Mouse (Mus musculus): ENCODE measurements around the gene Cntfr. TPM values are rescaled to one million over a fixed set of nuclear protein-coding genes. Genes with fewer than 3 reads are reported as not detected.

Gene Cntfr
- total and polyA plus RNA-seq, 3 experiments, result 0.33 to 1.7 TPM; not detected in 1

DNA sequence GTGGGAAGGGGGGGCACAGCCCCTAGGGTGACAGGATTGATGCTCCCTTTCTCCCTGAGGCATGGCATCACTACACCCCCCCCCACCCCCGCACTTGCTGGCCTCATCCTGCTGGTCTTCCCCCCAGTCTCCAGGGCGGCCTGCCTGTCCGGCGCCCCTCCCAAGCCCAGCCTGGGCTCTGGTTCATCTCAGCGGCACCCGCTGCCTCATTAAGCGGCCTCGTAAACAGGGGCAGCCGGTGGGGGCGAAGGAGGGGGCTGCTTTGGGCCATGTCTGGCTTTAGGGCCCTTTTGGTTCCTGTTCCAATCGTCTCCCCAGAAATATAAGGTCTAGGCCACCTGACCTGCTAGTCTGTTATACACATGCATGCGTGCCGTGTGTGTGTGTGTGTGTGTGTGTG lies 37.3 kb downstream of the Cntfr start:
- no peak for TF ChIP-seq GATA1 (IDR thresholded peaks at IDR 0.05; ENCODE audit: borderline replicate concordance, low read length)
- TF ChIP-seq TAL1 (conservative IDR thresholded peaks at IDR 0.05; ENCODE audit: low read depth, low read length), result no peak
- TF ChIP-seq POLR2AphosphoS5 (IDR thresholded peaks at IDR 0.05; ENCODE audit: insufficient replicate concordance, low read depth, low read length), result no peak
- no peak for TF ChIP-seq CTCF (IDR thresholded peaks at IDR 0.05; ENCODE audit: low read depth, low read length)
- TF ChIP-seq GATA2 (IDR thresholded peaks at IDR 0.05; ENCODE audit: borderline replicate concordance, low read depth, low read length), result no peak
- no peaks in the 10 kb centered on the region for H3K9me3 ChIP-seq (replicated peaks)
- ATAC-seq (ENCODE audit: extremely low read depth, insufficient number of reproducible peaks, low FRiP score, poor library complexity, severe bottlenecking) (no peak), DNase-seq (ENCODE audit: low spot score) (no peak)
- no peaks in the 10 kb centered on the region for H3K36me3 ChIP-seq (replicated peaks)
- peaks cover 7% of the 10 kb centered on the region; the same call in 1 of the 2 replicates for H3K4me1 ChIP-seq (ENCODE audit: insufficient read depth, low read depth, low read length)
- no peak overlapping the region for H3K4me3 ChIP-seq (ENCODE audit: low read depth, low read length)
- peaks cover 29% of the 10 kb centered on the region for H3K27me3 ChIP-seq (ENCODE audit: insufficient read depth, low read length)

DNA sequence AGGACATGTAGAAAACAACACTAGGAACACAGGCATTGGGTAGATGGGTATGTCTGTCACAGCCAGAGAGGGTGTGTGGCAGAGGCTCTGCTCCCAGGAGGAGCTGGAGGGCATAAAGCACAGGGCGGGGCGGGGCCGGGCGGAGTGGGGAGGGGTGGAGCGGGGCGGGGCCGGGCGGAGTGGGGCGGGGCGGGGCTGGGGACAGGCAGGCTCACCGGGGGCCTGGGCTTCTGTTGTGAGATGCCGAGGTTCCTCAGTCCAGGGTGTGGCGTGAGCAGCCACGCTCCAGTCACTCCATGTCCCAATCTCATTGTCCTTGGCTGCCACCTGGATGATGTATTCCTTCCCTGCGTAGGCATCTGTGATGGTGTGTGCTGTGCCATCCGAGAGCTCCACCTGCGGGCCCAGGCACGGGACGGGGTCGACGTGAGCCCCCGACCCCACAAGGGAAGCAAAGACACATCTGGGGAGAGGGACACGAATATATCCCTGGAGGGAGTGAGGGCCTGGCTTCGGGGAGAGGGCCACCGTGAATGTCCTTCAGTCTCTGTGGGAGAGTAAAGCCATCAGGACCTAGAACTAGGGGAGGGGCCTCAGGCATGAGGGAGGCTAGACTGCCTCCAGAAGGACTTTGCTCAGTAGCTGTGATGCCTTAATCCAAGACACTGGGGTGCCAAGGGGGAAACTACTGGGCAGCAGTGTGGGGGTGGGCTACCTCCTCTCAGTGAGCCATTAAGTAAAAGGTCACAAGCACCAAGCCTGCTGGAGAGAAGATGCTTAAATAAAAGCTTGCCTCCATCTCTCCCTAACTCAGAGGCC lies 38.1 kb downstream of the Cntfr start:
- TF ChIP-seq CTCF (IDR thresholded peaks at IDR 0.05; ENCODE audit: low read depth, low read length) (no peak), GATA2 (IDR thresholded peaks at IDR 0.05; ENCODE audit: borderline replicate concordance, low read depth, low read length) (no peak), TAL1 (conservative IDR thresholded peaks at IDR 0.05; ENCODE audit: low read depth, low read length) (no peak), POLR2AphosphoS5 (IDR thresholded peaks at IDR 0.05; ENCODE audit: insufficient replicate concordance, low read depth, low read length) (no peak), GATA1 (IDR thresholded peaks at IDR 0.05; ENCODE audit: borderline replicate concordance, low read length) (no peak)
- H3K4me1 ChIP-seq (ENCODE audit: insufficient read depth, low read depth, low read length), result peaks cover 8% of the 10 kb centered on the region
- ATAC-seq (ENCODE audit: extremely low read depth, insufficient number of reproducible peaks, low FRiP score, poor library complexity, severe bottlenecking), result no peak
- no peaks in the 10 kb centered on the region for H3K9me3 ChIP-seq (replicated peaks)
- no peaks in the 10 kb centered on the region for H3K36me3 ChIP-seq (replicated peaks)
- H3K4me3 ChIP-seq (ENCODE audit: low read depth, low read length), result no peak overlapping the region
- no peak for DNase-seq (ENCODE audit: low spot score)
- H3K27me3 ChIP-seq (ENCODE audit: insufficient read depth, low read length), result peaks cover 29% of the 10 kb centered on the region

DNA sequence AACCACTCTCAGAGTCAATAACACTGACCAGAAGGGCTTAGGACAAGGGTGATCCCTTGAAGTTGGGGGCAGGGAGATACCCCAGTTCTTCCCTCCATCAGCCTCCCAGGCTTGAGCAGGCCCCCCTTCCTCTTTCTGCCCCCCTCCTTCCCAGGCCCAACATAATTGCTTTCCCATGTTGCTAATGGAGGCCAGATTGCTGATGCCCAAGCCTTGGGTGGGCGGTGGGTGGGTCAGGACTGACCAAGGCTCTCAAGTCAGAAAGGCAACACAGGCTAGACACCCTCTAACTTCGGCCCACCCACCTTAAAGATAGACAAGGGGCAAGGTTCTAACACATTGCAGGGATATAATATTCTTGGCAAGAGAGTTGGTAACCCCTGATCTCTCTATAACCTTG lies 41.4 kb downstream of the Cntfr start:
- ATAC-seq (ENCODE audit: extremely low read depth, insufficient number of reproducible peaks, low FRiP score, poor library complexity, severe bottlenecking) (no peak), DNase-seq (ENCODE audit: low spot score) (no peak)
- TF ChIP-seq GATA1 (IDR thresholded peaks at IDR 0.05; ENCODE audit: borderline replicate concordance, low read length) (no peak), GATA2 (IDR thresholded peaks at IDR 0.05; ENCODE audit: borderline replicate concordance, low read depth, low read length) (no peak), TAL1 (conservative IDR thresholded peaks at IDR 0.05; ENCODE audit: low read depth, low read length) (no peak), POLR2AphosphoS5 (IDR thresholded peaks at IDR 0.05; ENCODE audit: insufficient replicate concordance, low read depth, low read length) (no peak), CTCF (IDR thresholded peaks at IDR 0.05; ENCODE audit: low read depth, low read length) (no peak)
- Histone ChIP-seq H3K4me1 (ENCODE audit: insufficient read depth, low read depth, low read length) (peaks cover 10% of the 10 kb centered on the region), H3K36me3 (replicated peaks) (no peaks in the 10 kb centered on the region), H3K9me3 (replicated peaks) (no peaks in the 10 kb centered on the region), H3K27me3 (ENCODE audit: insufficient read depth, low read length) (peaks cover 30% of the 10 kb centered on the region), H3K4me3 (ENCODE audit: low read depth, low read length) (no peak overlapping the region)

DNA sequence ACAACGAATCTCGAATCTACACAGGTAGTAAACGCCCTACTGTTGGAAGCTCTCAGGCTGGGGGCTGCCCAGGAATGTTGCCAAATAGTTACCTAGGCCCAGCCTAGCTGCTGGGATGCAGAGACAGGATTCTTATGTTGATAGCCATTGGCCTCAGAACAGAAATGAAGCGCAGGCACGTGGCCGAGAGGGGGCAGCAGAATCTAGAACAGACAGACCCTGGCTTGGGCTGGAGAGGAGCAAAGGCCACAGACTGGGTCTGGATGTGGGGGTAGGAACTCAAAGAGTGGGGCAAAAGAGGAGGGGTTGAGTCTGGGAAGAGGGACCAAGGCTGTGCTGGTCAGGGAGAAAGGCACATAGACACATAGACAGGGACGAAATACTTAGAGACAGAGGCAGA lies 42.7 kb downstream of the Cntfr start:
- Histone ChIP-seq H3K9me3 (replicated peaks) (no peaks in the 10 kb centered on the region), H3K27me3 (ENCODE audit: insufficient read depth, low read length) (peaks cover 34% of the 10 kb centered on the region), H3K36me3 (replicated peaks) (no peaks in the 10 kb centered on the region), H3K4me3 (ENCODE audit: low read depth, low read length) (no peak overlapping the region), H3K4me1 (ENCODE audit: insufficient read depth, low read depth, low read length) (peaks cover 10% of the 10 kb centered on the region)
- TF ChIP-seq GATA1 (IDR thresholded peaks at IDR 0.05; ENCODE audit: borderline replicate concordance, low read length) (no peak), GATA2 (IDR thresholded peaks at IDR 0.05; ENCODE audit: borderline replicate concordance, low read depth, low read length) (no peak), CTCF (IDR thresholded peaks at IDR 0.05; ENCODE audit: low read depth, low read length) (no peak), POLR2AphosphoS5 (IDR thresholded peaks at IDR 0.05; ENCODE audit: insufficient replicate concordance, low read depth, low read length) (no peak), TAL1 (conservative IDR thresholded peaks at IDR 0.05; ENCODE audit: low read depth, low read length) (no peak)
- no peak for DNase-seq (ENCODE audit: low spot score)
- ATAC-seq (ENCODE audit: extremely low read depth, insufficient number of reproducible peaks, low FRiP score, poor library complexity, severe bottlenecking), result no peak

GRCm38 (mm10) chr4:41653730-41654129 lies 43.2 kb downstream of the Cntfr start:
- ATAC-seq (ENCODE audit: extremely low read depth, insufficient number of reproducible peaks, low FRiP score, poor library complexity, severe bottlenecking) (no peak), DNase-seq (ENCODE audit: low spot score) (no peak)
- Histone ChIP-seq H3K9me3 (replicated peaks) (no peaks in the 10 kb centered on the region), H3K27me3 (ENCODE audit: insufficient read depth, low read length) (peaks cover 31% of the 10 kb centered on the region), H3K36me3 (replicated peaks) (no peaks in the 10 kb centered on the region), H3K4me1 (ENCODE audit: insufficient read depth, low read depth, low read length) (peaks cover 9% of the 10 kb centered on the region), H3K4me3 (ENCODE audit: low read depth, low read length) (no peak overlapping the region)
- TF ChIP-seq TAL1 (conservative IDR thresholded peaks at IDR 0.05; ENCODE audit: low read depth, low read length) (no peak), CTCF (IDR thresholded peaks at IDR 0.05; ENCODE audit: low read depth, low read length) (no peak), GATA2 (IDR thresholded peaks at IDR 0.05; ENCODE audit: borderline replicate concordance, low read depth, low read length) (no peak), GATA1 (IDR thresholded peaks at IDR 0.05; ENCODE audit: borderline replicate concordance, low read length) (no peak), POLR2AphosphoS5 (IDR thresholded peaks at IDR 0.05; ENCODE audit: insufficient replicate concordance, low read depth, low read length) (no peak)

GRCm38 (mm10) chr4:41653296-41653695 lies 43.6 kb downstream of the Cntfr start:
- ATAC-seq (ENCODE audit: extremely low read depth, insufficient number of reproducible peaks, low FRiP score, poor library complexity, severe bottlenecking) (no peak), DNase-seq (ENCODE audit: low spot score) (no peak)
- no peaks in the 10 kb centered on the region for H3K36me3 ChIP-seq (replicated peaks)
- no peak overlapping the region for H3K4me3 ChIP-seq (ENCODE audit: low read depth, low read length)
- TF ChIP-seq TAL1 (conservative IDR thresholded peaks at IDR 0.05; ENCODE audit: low read depth, low read length) (no peak), POLR2AphosphoS5 (IDR thresholded peaks at IDR 0.05; ENCODE audit: insufficient replicate concordance, low read depth, low read length) (no peak), GATA2 (IDR thresholded peaks at IDR 0.05; ENCODE audit: borderline replicate concordance, low read depth, low read length) (no peak), GATA1 (IDR thresholded peaks at IDR 0.05; ENCODE audit: borderline replicate concordance, low read length) (no peak), CTCF (IDR thresholded peaks at IDR 0.05; ENCODE audit: low read depth, low read length) (no peak; the same call in 1 of the 2 replicates)
- no peaks in the 10 kb centered on the region for H3K9me3 ChIP-seq (replicated peaks)
- H3K4me1 ChIP-seq (ENCODE audit: insufficient read depth, low read depth, low read length), result peaks cover 7% of the 10 kb centered on the region
- peaks cover 31% of the 10 kb centered on the region for H3K27me3 ChIP-seq (ENCODE audit: insufficient read depth, low read length)
